Mouse (Mus musculus): ENCODE data around the gene Bnipl.

Bnipl gene

DNA sequence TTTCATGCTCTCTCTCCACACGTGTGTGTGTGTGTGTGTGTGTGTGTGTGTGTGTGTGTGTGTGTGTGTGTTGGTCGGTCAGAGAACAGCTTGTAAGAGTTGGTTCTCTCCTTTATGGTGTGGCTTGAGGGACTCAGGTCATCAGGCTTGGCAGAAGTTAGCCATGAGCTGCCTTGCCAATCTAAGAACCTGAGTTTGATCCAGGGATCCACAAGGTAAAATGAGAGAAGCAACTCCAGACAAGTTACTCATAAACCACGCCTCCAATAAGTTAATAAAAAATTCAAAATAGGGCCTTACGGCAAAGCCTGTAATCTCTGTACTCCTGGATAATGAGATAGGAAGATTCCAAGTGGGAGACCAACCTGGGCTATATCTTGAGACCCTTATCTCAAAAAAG is 42.7 kb downstream of the Bnipl start:
- DNase-seq, result no peak

DNA sequence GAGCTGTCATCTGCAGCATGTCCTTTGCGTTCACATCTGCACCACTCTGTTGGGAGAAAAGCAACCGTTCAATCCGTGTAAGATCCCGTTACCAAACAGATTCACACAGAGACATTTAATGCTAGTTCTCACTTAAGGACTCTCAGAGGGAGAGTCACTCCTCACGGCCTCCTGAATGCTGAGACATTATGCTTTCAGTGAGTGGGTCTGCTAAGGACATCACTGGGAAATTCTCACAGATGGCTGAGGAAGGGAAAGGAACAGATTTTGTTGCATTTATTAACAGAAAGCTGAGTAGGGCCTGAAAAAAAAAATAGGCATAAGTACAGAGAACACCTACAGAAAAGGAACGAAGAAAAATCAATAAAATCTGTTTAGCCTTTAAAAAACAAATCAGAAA is 47.1 kb downstream of the Bnipl start:
- DNase-seq, result no peak

DNA sequence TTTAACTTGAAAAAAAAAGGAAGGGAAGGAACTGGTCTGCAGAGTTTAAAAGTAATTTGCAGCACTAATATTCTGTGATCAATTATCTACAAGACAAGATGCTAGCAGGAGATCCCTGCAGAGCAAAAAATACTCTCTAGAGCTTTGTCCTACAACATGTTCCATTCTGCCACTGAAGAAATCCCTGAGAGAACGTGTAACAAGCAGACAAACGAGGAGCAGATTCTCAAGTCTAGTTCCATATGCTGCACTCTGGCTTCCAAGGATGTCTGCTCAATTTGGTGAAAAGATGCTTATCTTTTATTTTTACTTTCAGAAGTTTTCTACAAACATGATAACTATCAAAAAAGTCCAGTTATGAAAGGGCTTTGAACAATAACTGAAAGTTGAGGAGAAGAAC is 50.4 kb downstream of the Bnipl start:
- DNase-seq, result no peak

DNA sequence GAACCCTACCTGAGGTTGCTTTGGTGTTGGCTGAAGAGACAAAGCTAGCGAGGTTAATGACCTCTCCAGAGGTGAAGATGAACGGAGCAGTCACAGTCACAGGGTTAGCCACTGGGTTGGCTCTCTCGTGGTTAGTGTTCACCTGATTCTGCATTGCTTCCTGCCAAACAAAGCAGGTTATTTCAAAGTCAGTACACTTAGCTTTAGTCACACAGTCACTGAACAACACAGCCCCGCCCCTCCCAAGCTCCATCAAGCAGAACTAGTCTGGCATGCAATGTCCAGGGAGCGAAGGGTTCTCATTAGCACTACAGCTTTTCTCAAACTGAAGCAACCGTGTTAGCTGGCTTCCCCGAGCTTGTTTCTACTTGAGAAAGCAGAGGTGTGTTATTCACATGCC is 50.9 kb downstream of the Bnipl start:
- no peak for DNase-seq

DNA sequence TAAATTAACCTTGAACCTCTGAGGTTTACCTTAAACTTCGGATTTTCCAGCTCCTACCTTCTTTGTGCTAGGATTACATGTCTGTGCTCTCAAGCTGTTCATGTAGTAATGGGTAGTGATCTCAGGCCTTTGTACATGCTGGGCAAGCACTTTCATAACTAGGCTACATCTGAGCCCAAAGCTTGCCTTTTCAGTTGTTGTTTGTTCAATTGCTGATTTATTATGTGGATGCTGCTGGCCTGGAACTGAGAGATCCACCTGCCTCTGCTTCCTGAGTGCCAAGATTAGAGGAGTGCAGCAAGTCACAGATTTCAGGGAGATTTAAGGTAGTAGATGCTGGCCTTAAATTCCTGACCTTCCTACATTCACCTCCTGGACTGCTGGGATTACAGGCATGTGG is 51.9 kb downstream of the Bnipl start:
- no peak for DNase-seq

DNA sequence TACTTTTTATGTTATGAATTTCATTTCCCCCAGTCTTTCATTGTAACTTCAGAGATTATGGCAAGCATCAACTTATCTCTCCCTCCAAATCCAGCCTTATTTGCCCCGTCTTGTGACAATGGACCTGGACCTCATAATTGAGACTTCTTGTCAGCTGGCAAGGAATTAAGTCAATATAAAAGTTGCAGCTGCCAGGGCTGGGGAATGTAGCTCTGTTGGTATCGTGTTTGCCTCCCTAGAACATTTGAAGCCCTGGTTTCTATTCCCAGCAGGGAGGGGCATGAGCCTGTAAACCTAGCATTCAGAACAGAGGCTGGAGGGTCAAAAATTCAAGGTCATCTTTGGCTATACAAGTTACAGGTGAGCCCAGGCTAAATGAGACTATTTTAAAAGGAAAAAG is 55.2 kb downstream of the Bnipl start:
- DNase-seq, result no peak

DNA sequence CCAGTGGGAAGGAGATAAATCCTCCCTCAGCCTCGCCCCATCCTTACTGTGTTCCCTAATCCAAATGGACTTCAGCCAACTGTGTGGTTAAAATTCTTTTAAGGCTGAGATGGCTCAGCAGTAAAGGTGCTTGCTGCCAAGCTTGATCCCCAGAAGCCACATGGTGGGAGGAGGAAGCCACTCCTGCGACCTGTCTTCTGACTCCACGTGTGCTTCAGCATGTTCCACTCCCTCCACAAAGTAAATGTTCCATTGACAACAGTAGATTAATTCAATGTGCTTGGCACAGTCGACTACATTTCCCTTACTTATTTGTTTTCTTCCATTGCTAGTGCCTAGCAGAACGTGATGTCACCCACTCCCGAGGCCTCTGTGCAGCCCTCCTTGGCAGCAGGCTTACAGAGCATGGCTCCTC is 56.3 kb downstream of the Bnipl start:
- no peak for DNase-seq
